Mouse (Mus musculus) hindbrain, embryonic 11.5 days (tissue): ENCODE measurements around the gene Tmc4. TPM values are rescaled to one million over a fixed set of nuclear protein-coding genes. Genes with fewer than 3 reads are reported as not detected.

Source experiments
- ATAC-seq: fragments of 200-750 bp; cut with Nextera tagmentation; 2 replicates; pipeline ENCODE4 v1.8.0; 2017; ENCODE audit warnings: mild to moderate bottlenecking, moderate TSS enrichment, moderate library complexity; ENCODE audit not compliant: low FRiP score
- DNase-seq: peaks from one replicate; pipeline ENCODE4 v3.0.0-alpha.2; 2015; ENCODE audit warnings: low spot score
- H3K27ac ChIP-seq: fragments of 300-500 bp; sonication (generic); 2 replicates; pipeline ENCODE4 v1.5.1; 2014; ENCODE audit warnings: mild to moderate bottlenecking, low read depth, low read length
- H3K27me3 ChIP-seq: fragments of 300-500 bp; sonication (generic); 2 replicates; pipeline ENCODE4 v1.6.1; 2014; ENCODE audit warnings: mild to moderate bottlenecking, low read length, moderate library complexity, mixed read lengths; ENCODE audit not compliant: control insufficient read depth, insufficient read depth
- H3K36me3 ChIP-seq: fragments of 300-500 bp; sonication (generic); 2 replicates; pipeline ENCODE4 v1.6.1; 2014; ENCODE audit warnings: mild to moderate bottlenecking, low read length, moderate library complexity, mixed read lengths; ENCODE audit not compliant: control insufficient read depth, insufficient read depth
- H3K4me1 ChIP-seq: fragments of 300-500 bp; sonication (generic); replicated peaks from 2 replicates; pipeline ENCODE4 v1.6.1; 2014; ENCODE audit warnings: low read length, mixed read lengths; ENCODE audit not compliant: control insufficient read depth, insufficient read depth
- H3K4me2 ChIP-seq: fragments of 300-500 bp; sonication (generic); replicated peaks from 2 replicates; pipeline ENCODE4 v1.6.1; 2014; ENCODE audit warnings: mild to moderate bottlenecking, low read depth, low read length
- H3K4me3 ChIP-seq: fragments of 300-500 bp; sonication (generic); 2 replicates; pipeline ENCODE4 v1.5.1; 2014; ENCODE audit warnings: low read depth, low read length
- H3K9ac ChIP-seq: fragments of 300-500 bp; sonication (generic); 2 replicates; pipeline ENCODE4 v1.6.1; 2014; ENCODE audit warnings: low read depth, low read length
- H3K9me3 ChIP-seq: fragments of 300-500 bp; sonication (generic); 2 replicates; pipeline ENCODE4 v1.6.1; 2016; ENCODE audit warnings: low read length; ENCODE audit not compliant: control insufficient read depth
- WGBS: fragments of 180-500 bp; shearing (Covaris S2); extraction: QIAGEN DNeasy Blood & Tissue Kit; methylation state at CpG from one replicate; pipeline ENCODE4 v1.1.7; 2014; 5-methylcytosine and 5-hydroxymethylcytosine counted together
- polyA plus RNA-seq: library from polyadenylated mRNA; unstranded; fragments of >200 nt; fragmentation: Nextera tagmentation; extraction: Ambion mirVana; gene quantifications from 2 replicates; pipeline ENCODE4 v1.2.1, GENCODE M21; 2014

The Tmc4 gene
- polyA plus RNA-seq, 1 experiment from 2014 or later, result 4.4 TPM

- Histone ChIP-seq H3K9ac (no peak overlapping the region), H3K4me1 (peaks cover 10% of the 10 kb centered on the region; the same call in 1 of the 2 replicates), H3K4me3 (no peak overlapping the region), H3K36me3 (peaks cover 10% of the 10 kb centered on the region), H3K27ac (no peak overlapping the region), H3K4me2 (no peak overlapping the region), H3K9me3 (no peaks in the 10 kb centered on the region), H3K27me3 (no peaks in the 10 kb centered on the region)
- DNase-seq, result no peak
- no peak for ATAC-seq
- WGBS, result 72% methylated on average over 5 of the region's 5 CpGs
Measured at GRCm38 (mm10) chr7:3643412-3643811, 33.9 kb downstream of the Tmc4 start.

- no peak overlapping the region for H3K27ac ChIP-seq
- no peaks in the 10 kb centered on the region for H3K4me1 ChIP-seq
- H3K27me3 ChIP-seq, result no peaks in the 10 kb centered on the region
- DNase-seq (no peak), ATAC-seq (peak; percentile 3; the same call in 1 of the 2 replicates)
- peak overlapping the region; percentile 74 for H3K4me3 ChIP-seq
- 68% methylated on average over 3 of the region's 3 CpGs for WGBS
- peak overlapping the region; percentile 79 for H3K9ac ChIP-seq
- H3K4me2 ChIP-seq, result peak overlapping the region; percentile 59
- H3K36me3 ChIP-seq, result 0 out of 2 replicates have a peak, but pooled peaks cover 9% of the 10 kb centered on the region
- no peaks in the 10 kb centered on the region for H3K9me3 ChIP-seq
Measured at GRCm38 (mm10) chr7:3630478-3630815, 46.9 kb downstream of the Tmc4 start.

GRCm38 (mm10) chr7:3629543-3630477 lies 47.5 kb downstream of the Tmc4 start, which contains the start of the genes Tfpt and Prpf31:
Gene Tfpt (minus strand): TSS chr7:3629929.
Gene Prpf31 (plus strand): TSS chr7:3629985.
- 2% methylated on average over 47 of the region's 47 CpGs for WGBS
- DNase-seq, result peak; percentile 93
- Histone ChIP-seq H3K4me2 (peak within 1 kb of the TSS; percentile 59), H3K4me3 (peak within 1 kb of the TSS; percentile 74), H3K36me3 (0 out of 2 replicates have a peak, but pooled peaks cover 6% of the 10 kb centered on the region), H3K4me1 (no peaks in the 10 kb centered on the region), H3K27me3 (no peaks in the 10 kb centered on the region), H3K27ac (0 out of 2 replicates have a peak within 1 kb of the TSS, but pooled peaks have one; percentile 36), H3K9ac (peak within 1 kb of the TSS; percentile 79), H3K9me3 (no peaks in the 10 kb centered on the region)
- peak; percentile 92 for ATAC-seq

- no peak overlapping the region for H3K27ac ChIP-seq
- ATAC-seq (peak; percentile 47), DNase-seq (no peak)
- peak overlapping the region; percentile 59 for H3K4me2 ChIP-seq
- 0 out of 2 replicates have a peak, but pooled peaks cover 6% of the 10 kb centered on the region for H3K36me3 ChIP-seq
- peak overlapping the region; percentile 42 for H3K9ac ChIP-seq
- peak overlapping the region; percentile 74 for H3K4me3 ChIP-seq
- H3K4me1 ChIP-seq, result no peaks in the 10 kb centered on the region
- H3K9me3 ChIP-seq, result no peaks in the 10 kb centered on the region
- 35% methylated on average over 4 of the region's 4 CpGs for WGBS
- H3K27me3 ChIP-seq, result no peaks in the 10 kb centered on the region
Measured at GRCm38 (mm10) chr7:3629030-3629429, 48.3 kb downstream of the Tmc4 start.

GRCm38 (mm10) chr7:3617242-3617995 lies 59.9 kb downstream of the Tmc4 start, which contains the start of gene Ndufa3:
Gene Ndufa3 (plus strand): TSS chr7:3617373.
- Histone ChIP-seq H3K4me1 (no peaks in the 10 kb centered on the region), H3K4me3 (peak within 1 kb of the TSS; percentile 63), H3K27ac (no peak within 1 kb of the TSS), H3K36me3 (no peaks in the 10 kb centered on the region), H3K4me2 (peak within 1 kb of the TSS; percentile 66), H3K9ac (peak within 1 kb of the TSS; percentile 76), H3K9me3 (no peaks in the 10 kb centered on the region), H3K27me3 (no peaks in the 10 kb centered on the region)
- DNase-seq, result peak; percentile 90
- 2% methylated on average over 32 of the region's 32 CpGs for WGBS
- ATAC-seq, result peak; percentile 96

- Histone ChIP-seq H3K4me2 (no peak overlapping the region), H3K9ac (no peak overlapping the region), H3K36me3 (no peaks in the 10 kb centered on the region), H3K27me3 (no peaks in the 10 kb centered on the region), H3K4me1 (no peaks in the 10 kb centered on the region), H3K4me3 (no peak overlapping the region), H3K27ac (no peak overlapping the region), H3K9me3 (no peaks in the 10 kb centered on the region)
- peak; percentile 60; the same call in 1 of the 2 replicates for ATAC-seq
- 41% methylated on average over 6 of the region's 6 CpGs for WGBS
- DNase-seq, result no peak
Measured at GRCm38 (mm10) chr7:3616389-3617241, 60.7 kb downstream of the Tmc4 start.

- DNase-seq, result no peak
- no peak within 1 kb of the TSS for H3K9ac ChIP-seq
- H3K4me2 ChIP-seq, result no peak within 1 kb of the TSS
- no peak within 1 kb of the TSS for H3K27ac ChIP-seq
- no peak within 1 kb of the TSS for H3K4me3 ChIP-seq
- no peaks in the 10 kb centered on the region for H3K27me3 ChIP-seq
- WGBS, result 75% methylated on average over 4 of the region's 4 CpGs
- no peaks in the 10 kb centered on the region for H3K4me1 ChIP-seq
- H3K9me3 ChIP-seq, result no peaks in the 10 kb centered on the region
- ATAC-seq, result no peak
- no peaks in the 10 kb centered on the region for H3K36me3 ChIP-seq
Measured at GRCm38 (mm10) chr7:3616057-3616388, 61.3 kb downstream of the Tmc4 start, which contains the start of gene Oscar. Gene Oscar (minus strand): TSS chr7:3616157.
